Mouse (Mus musculus): ENCODE data around the gene Ephx3. TPM values are rescaled to one million over a fixed set of nuclear protein-coding genes. Genes with fewer than 3 reads are reported as not detected.
A peak's percentile ranks its signal among the peaks of the same experiment; 100 is the strongest.
"Not testable (repeated sequence)": the region's sequence is repeated elsewhere in the genome, so short reads cannot be mapped to it uniquely, and the experiment has no call there.

Ephx3 gene
- 0.29 and 0.40 TPM in 2 replicates for polyA plus RNA-seq (2015; fragmentation: Nextera tagmentation; extraction: Ambion mirVana)

- H3K4me1 ChIP-seq (ENCODE audit: control insufficient read depth, insufficient read depth, low read depth, low read length), result peaks cover 8% of the 10 kb centered on the region
- H3K27ac ChIP-seq (ENCODE audit: low read depth, low read length), result no peak within 1 kb of the TSS
- H3K27me3 ChIP-seq (replicated peaks; ENCODE audit: control insufficient read depth, insufficient read depth, low read length), result peaks cover 3% of the 10 kb centered on the region
- H3K9me3 ChIP-seq (ENCODE audit: control insufficient read depth, low read length), result no peaks in the 10 kb centered on the region
- 7% methylated on average over 42 of the region's 42 CpGs for WGBS
- peak within 1 kb of the TSS; percentile 88 for H3K4me2 ChIP-seq (ENCODE audit: low read length)
- ATAC-seq, result peak; percentile 76
- peak within 1 kb of the TSS; percentile 56 for H3K9ac ChIP-seq (ENCODE audit: low read depth, low read length)
- H3K4me3 ChIP-seq (ENCODE audit: low read length), result peak within 1 kb of the TSS; percentile 44
- no peaks in the 10 kb centered on the region for H3K36me3 ChIP-seq (ENCODE audit: control insufficient read depth, insufficient read depth, low read length)
Measured at GRCm38 (mm10) chr17:32188863-32189636, at the start of gene Ephx3. TSS of gene Ephx3 (minus strand) at chr17:32189549.

GRCm38 (mm10) chr17:32238589-32238988 is 49.2 kb upstream of the Ephx3 start:
- H3K27ac ChIP-seq (ENCODE audit: low read depth, low read length), result no peak overlapping the region
- no peaks in the 10 kb centered on the region for H3K27me3 ChIP-seq (replicated peaks; ENCODE audit: control insufficient read depth, insufficient read depth, low read length)
- peaks cover 8% of the 10 kb centered on the region for H3K4me1 ChIP-seq (ENCODE audit: control insufficient read depth, insufficient read depth, low read depth, low read length)
- H3K4me3 ChIP-seq (ENCODE audit: low read length), result no peak overlapping the region
- no peaks in the 10 kb centered on the region for H3K9me3 ChIP-seq (ENCODE audit: control insufficient read depth, low read length)
- no peak overlapping the region for H3K9ac ChIP-seq (ENCODE audit: low read depth, low read length)
- no peak overlapping the region for H3K4me2 ChIP-seq (ENCODE audit: low read length)
- H3K36me3 ChIP-seq (ENCODE audit: control insufficient read depth, insufficient read depth, low read length), result 0 out of 2 replicates have a peak, but pooled peaks cover 6% of the 10 kb centered on the region
- ATAC-seq, result no peak
- WGBS, result 85% methylated on average over 1 of the region's 1 CpGs

- H3K9ac ChIP-seq (ENCODE audit: low read depth, low read length), result no peak overlapping the region
- H3K4me1 ChIP-seq (ENCODE audit: control insufficient read depth, insufficient read depth, low read depth, low read length), result peaks cover 8% of the 10 kb centered on the region
- H3K4me3 ChIP-seq (ENCODE audit: low read length), result no peak overlapping the region
- peak; percentile 85 for ATAC-seq
- WGBS, result 53% methylated on average over 5 of the region's 5 CpGs
- 0 out of 2 replicates have a peak, but pooled peaks cover 4% of the 10 kb centered on the region for H3K36me3 ChIP-seq (ENCODE audit: control insufficient read depth, insufficient read depth, low read length)
- H3K27ac ChIP-seq (ENCODE audit: low read depth, low read length), result peak overlapping the region; percentile 32
- H3K4me2 ChIP-seq (ENCODE audit: low read length), result no peak overlapping the region
- H3K9me3 ChIP-seq (ENCODE audit: control insufficient read depth, low read length), result no peaks in the 10 kb centered on the region
- H3K27me3 ChIP-seq (replicated peaks; ENCODE audit: control insufficient read depth, insufficient read depth, low read length), result no peaks in the 10 kb centered on the region
Measured at GRCm38 (mm10) chr17:32235534-32236191, 46.3 kb upstream of the Ephx3 start.

- H3K36me3 ChIP-seq (ENCODE audit: control insufficient read depth, insufficient read depth, low read length), result peaks cover 9% of the 10 kb centered on the region
- ATAC-seq, result no peak
- H3K9me3 ChIP-seq (ENCODE audit: control insufficient read depth, low read length), result no peaks in the 10 kb centered on the region
- H3K4me3 ChIP-seq (ENCODE audit: low read length), result no peak overlapping the region
- no peak overlapping the region for H3K27ac ChIP-seq (ENCODE audit: low read depth, low read length)
- no peaks in the 10 kb centered on the region for H3K27me3 ChIP-seq (replicated peaks; ENCODE audit: control insufficient read depth, insufficient read depth, low read length)
- H3K4me1 ChIP-seq (ENCODE audit: control insufficient read depth, insufficient read depth, low read depth, low read length), result peaks cover 8% of the 10 kb centered on the region
- H3K9ac ChIP-seq (ENCODE audit: low read depth, low read length), result no peak overlapping the region
- H3K4me2 ChIP-seq (ENCODE audit: low read length), result no peak overlapping the region
Measured at GRCm38 (mm10) chr17:32233174-32233573, 43.8 kb upstream of the Ephx3 start.

DNA sequence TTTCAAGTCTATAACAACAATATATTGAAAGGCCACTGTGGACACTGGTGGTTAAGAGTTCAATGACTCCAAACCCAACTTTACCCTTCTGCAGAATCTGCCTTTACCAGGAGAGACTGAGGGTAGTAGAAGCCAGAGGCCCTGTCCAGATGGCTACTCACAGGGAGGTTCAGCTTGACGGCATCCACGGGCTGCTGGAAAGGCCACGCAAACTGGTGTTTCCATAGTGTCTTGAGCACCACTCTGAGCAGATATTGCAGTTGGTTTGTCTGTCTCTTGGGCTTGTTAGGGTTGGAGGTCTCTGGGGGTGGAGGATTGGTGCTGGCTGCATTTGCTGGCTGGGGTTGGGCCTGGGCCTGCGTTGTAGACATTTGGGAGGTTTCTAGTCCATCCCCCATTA is 39.9 kb upstream of the Ephx3 start:
- Histone ChIP-seq H3K27me3 (replicated peaks; ENCODE audit: control insufficient read depth, insufficient read depth, low read length) (no peaks in the 10 kb centered on the region), H3K36me3 (ENCODE audit: control insufficient read depth, insufficient read depth, low read length) (peaks cover 26% of the 10 kb centered on the region), H3K9ac (ENCODE audit: low read depth, low read length) (no peak overlapping the region), H3K9me3 (ENCODE audit: control insufficient read depth, low read length) (no peaks in the 10 kb centered on the region), H3K4me3 (ENCODE audit: low read length) (no peak overlapping the region), H3K4me1 (ENCODE audit: control insufficient read depth, insufficient read depth, low read depth, low read length) (no peaks in the 10 kb centered on the region), H3K4me2 (ENCODE audit: low read length) (no peak overlapping the region), H3K27ac (ENCODE audit: low read depth, low read length) (no peak overlapping the region)
- ATAC-seq, result no peak
- WGBS, result 94% methylated on average over 4 of the region's 4 CpGs

GRCm38 (mm10) chr17:32220873-32221272 is 31.5 kb upstream of the Ephx3 start:
- 61% methylated on average over 3 of the region's 3 CpGs for WGBS
- no peaks in the 10 kb centered on the region for H3K4me1 ChIP-seq (ENCODE audit: control insufficient read depth, insufficient read depth, low read depth, low read length)
- peaks cover 45% of the 10 kb centered on the region for H3K36me3 ChIP-seq (ENCODE audit: control insufficient read depth, insufficient read depth, low read length)

GRCm38 (mm10) chr17:32215587-32215986 is 26.2 kb upstream of the Ephx3 start:
- H3K27me3 ChIP-seq (replicated peaks; ENCODE audit: control insufficient read depth, insufficient read depth, low read length); H3K9me3 ChIP-seq (ENCODE audit: control insufficient read depth, low read length); H3K4me1 ChIP-seq (ENCODE audit: control insufficient read depth, insufficient read depth, low read depth, low read length); H3K4me3 ChIP-seq (ENCODE audit: low read length); H3K4me2 ChIP-seq (ENCODE audit: low read length); H3K27ac ChIP-seq (ENCODE audit: low read depth, low read length); ATAC-seq; H3K9ac ChIP-seq (ENCODE audit: low read depth, low read length): not testable (repeated sequence)
- 71% methylated on average over 4 of the region's 4 CpGs for WGBS
- peaks cover 30% of the 10 kb centered on the region for H3K36me3 ChIP-seq (ENCODE audit: control insufficient read depth, insufficient read depth, low read length)

More at GRCm38 (mm10) chr17:32220873-32221272, 31.5 kb upstream of the Ephx3 start:
- Histone ChIP-seq H3K4me3 (ENCODE audit: low read length) (no peak overlapping the region), H3K9ac (ENCODE audit: low read depth, low read length) (no peak overlapping the region), H3K27ac (ENCODE audit: low read depth, low read length) (no peak overlapping the region), H3K27me3 (replicated peaks; ENCODE audit: control insufficient read depth, insufficient read depth, low read length) (no peaks in the 10 kb centered on the region), H3K9me3 (ENCODE audit: control insufficient read depth, low read length) (no peaks in the 10 kb centered on the region), H3K4me2 (ENCODE audit: low read length) (no peak overlapping the region)
- no peak for ATAC-seq

DNA sequence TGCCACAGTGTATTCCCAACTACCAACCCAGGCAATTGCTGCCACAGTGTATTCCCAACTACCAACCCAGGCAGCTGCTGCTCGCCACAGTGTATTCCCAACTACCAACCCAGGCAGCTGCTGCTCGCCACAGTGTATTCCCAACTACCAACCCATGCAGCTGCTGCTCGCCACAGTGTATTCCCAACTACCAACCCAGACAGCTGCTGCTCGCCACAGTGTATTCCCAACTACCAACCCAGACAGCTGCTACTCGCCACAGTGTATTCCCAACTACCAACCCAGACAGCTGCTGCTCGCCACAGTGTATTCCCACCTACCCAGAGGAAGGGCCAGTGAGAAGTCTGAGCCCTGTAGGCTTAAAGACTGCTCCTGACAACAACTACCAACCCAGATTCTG is 22.2 kb upstream of the Ephx3 start:
- WGBS, result 78% methylated on average over 6 of the region's 6 CpGs
- H3K9me3 ChIP-seq (ENCODE audit: control insufficient read depth, low read length); H3K27me3 ChIP-seq (replicated peaks; ENCODE audit: control insufficient read depth, insufficient read depth, low read length); H3K9ac ChIP-seq (ENCODE audit: low read depth, low read length); H3K4me1 ChIP-seq (ENCODE audit: control insufficient read depth, insufficient read depth, low read depth, low read length); H3K4me3 ChIP-seq (ENCODE audit: low read length); H3K27ac ChIP-seq (ENCODE audit: low read depth, low read length); H3K4me2 ChIP-seq (ENCODE audit: low read length); ATAC-seq: not testable (repeated sequence)
- peaks cover 44% of the 10 kb centered on the region for H3K36me3 ChIP-seq (ENCODE audit: control insufficient read depth, insufficient read depth, low read length)

DNA sequence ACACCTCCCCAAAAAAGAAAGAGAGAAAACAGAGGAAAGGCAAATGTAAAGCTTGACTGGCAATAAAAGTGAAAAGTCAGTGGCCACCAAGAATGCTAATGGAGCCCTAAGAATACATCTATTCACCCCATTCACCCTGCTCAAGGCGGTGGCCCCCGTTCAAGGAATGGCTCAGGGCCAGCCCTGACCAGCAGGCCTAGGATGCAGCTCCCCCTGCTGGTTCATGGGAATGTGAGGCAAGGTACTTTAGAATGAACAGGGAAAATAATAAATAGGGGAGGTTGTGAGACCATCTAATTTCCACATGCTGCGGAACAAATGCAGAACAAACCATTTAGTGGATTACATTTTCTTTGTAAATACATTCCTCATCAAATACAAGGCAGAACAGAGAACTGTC is 20.4 kb upstream of the Ephx3 start:
- no peak overlapping the region for H3K4me2 ChIP-seq (ENCODE audit: low read length)
- no peaks in the 10 kb centered on the region for H3K27me3 ChIP-seq (replicated peaks; ENCODE audit: control insufficient read depth, insufficient read depth, low read length)
- peak; percentile 69 for ATAC-seq
- H3K9ac ChIP-seq (ENCODE audit: low read depth, low read length), result no peak overlapping the region
- peaks cover 49% of the 10 kb centered on the region for H3K36me3 ChIP-seq (ENCODE audit: control insufficient read depth, insufficient read depth, low read length)
- H3K4me3 ChIP-seq (ENCODE audit: low read length), result no peak overlapping the region
- no peaks in the 10 kb centered on the region for H3K9me3 ChIP-seq (ENCODE audit: control insufficient read depth, low read length)
- 29% methylated on average over 3 of the region's 3 CpGs for WGBS
- H3K4me1 ChIP-seq (ENCODE audit: control insufficient read depth, insufficient read depth, low read depth, low read length), result no peaks in the 10 kb centered on the region; the same call in 1 of the 2 replicates
- peak overlapping the region; percentile 24; the same call in 1 of the 2 replicates for H3K27ac ChIP-seq (ENCODE audit: low read depth, low read length)
